Mouse (Mus musculus) cerebellum, adult 2 months (tissue): ENCODE measurements around the gene Nos3.

Experiments used
- CTCF ChIP-seq: fragments of 200-500 bp; IDR thresholded peaks from 2 replicates; pipeline ENCODE4 v1.5.1; 2011; ENCODE audit warnings: low read depth, mild to moderate bottlenecking, control low read depth, low read length, moderate library complexity, borderline replicate concordance; ENCODE audit not compliant: insufficient read depth
- POLR2A ChIP-seq: fragments of 200-500 bp; IDR thresholded peaks from 2 replicates; pipeline ENCODE4 v1.6.1; 2011; ENCODE audit warnings: low read length, control low read depth, borderline replicate concordance; ENCODE audit not compliant: insufficient read depth

DNA sequence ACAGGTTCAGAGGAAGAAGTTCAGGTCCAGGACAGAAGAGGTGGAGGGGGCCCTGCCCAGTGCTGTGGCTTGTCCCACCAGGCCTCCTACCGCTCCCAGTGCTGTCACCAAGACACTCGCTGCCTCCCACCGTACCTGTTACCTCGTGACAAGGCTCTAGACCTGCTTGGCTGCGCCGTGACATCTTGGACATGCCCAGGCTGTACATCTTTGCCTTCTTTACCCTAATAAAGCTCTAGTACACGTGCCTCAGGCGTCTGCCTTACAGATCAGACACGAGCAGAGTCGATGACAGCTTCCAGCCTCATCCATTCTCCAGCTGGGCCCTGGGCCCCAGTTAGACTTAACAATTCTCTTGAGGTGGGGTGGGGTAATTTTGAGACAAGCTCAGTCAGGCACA is 53.0 kb downstream of the Nos3 start:
- TF ChIP-seq CTCF (no peak), POLR2A (no peak)
